15 mouse cellular contexts compared by ENCODE assay signal in the genomic region with DNA sequence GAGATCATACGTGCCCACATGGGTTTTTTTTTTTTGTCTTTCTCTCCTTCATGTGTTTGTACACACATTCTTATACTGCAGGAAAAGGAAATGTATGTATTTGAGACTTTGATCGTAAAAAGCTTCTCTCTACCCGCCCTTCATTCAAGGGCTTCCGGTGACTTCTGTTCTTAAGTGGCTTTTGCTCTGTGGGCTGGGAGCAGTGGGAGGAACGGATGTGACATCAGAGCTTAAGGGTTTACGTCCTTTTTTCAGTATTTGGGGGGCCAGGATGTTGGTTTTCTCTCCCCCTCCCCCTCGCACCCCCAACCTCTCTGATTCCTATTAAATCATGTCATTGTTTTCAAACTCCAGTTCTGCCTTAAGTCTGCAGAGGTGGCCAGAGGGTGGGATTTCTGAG.
A peak's percentile ranks its signal among the peaks of the same experiment; 100 is the strongest.
DNase-seq lines count a peak whose midpoint lies in the region; ATAC-seq and TF ChIP-seq lines count a peak whose summit lies in the region.
"Had no signal": no experiment of that assay in that cellular context is flagged by ENCODE, and none has a peak within 500 bp of the region (broad histone marks: within the 10 kb centered on the region; RNA-seq: fewer than 3 reads in every experiment).

No protein-coding gene starts in this region.

- peaks cover 6% of the 10 kb centered on the region for H3K9me3 ChIP-seq in lung, embryonic 16.5 days (ENCODE audit: control insufficient read depth, low read length)
- H3K9me3 ChIP-seq: forebrain, embryonic 13.5 days; hindbrain, embryonic 15.5 days; neural tube, embryonic 12.5 days had no signal

- H3K4me2 ChIP-seq in lung, embryonic 16.5 days (ENCODE audit: low read depth, low read length) = no peak overlapping the region
- H3K4me2 ChIP-seq: hindbrain, embryonic 15.5 days; neural tube, embryonic 12.5 days had no signal

- TF ChIP-seq POLR2A in lung, adult 2 months (IDR thresholded peaks at IDR 0.05; ENCODE audit: borderline replicate concordance, extremely low read depth, low read depth, low read length) = no peak

- WGBS in lung, embryonic 16.5 days = 34% methylated on average over 7 of the region's 7 CpGs
- 24% methylated on average over 7 of the region's 7 CpGs for whole genome bisulfite sequencing in lung, adult 2 months

- peaks cover 7% of the 10 kb centered on the region for H3K4me1 ChIP-seq in lung, embryonic 16.5 days (replicated peaks; ENCODE audit: control insufficient read depth, insufficient read depth, low read length)
- H3K4me1 ChIP-seq in lung, adult 2 months (ENCODE audit: control insufficient read depth, insufficient read depth, low read length) = peaks cover 2% of the 10 kb centered on the region; the same call in 1 of the 2 replicates

- H3K27ac ChIP-seq in lung, embryonic 16.5 days (ENCODE audit: low read length) = no peak overlapping the region
- H3K27ac ChIP-seq: forebrain, embryonic 13.5 days; hindbrain, embryonic 15.5 days; neural tube, embryonic 12.5 days had no signal

- peaks cover 25% of the 10 kb centered on the region for H3K36me3 ChIP-seq in lung, embryonic 16.5 days (ENCODE audit: control insufficient read depth, insufficient read depth, low read length)
- H3K36me3 ChIP-seq: hindbrain, embryonic 15.5 days had no signal

- no peak overlapping the region for H3K4me3 ChIP-seq in lung, embryonic 16.5 days (ENCODE audit: low read length)
- H3K4me3 ChIP-seq in lung, adult 2 months (replicated peaks; ENCODE audit: extremely low read depth, low read depth, low read length) = no peak overlapping the region
- H3K4me3 ChIP-seq: forebrain, embryonic 13.5 days; hindbrain, embryonic 15.5 days; neural tube, embryonic 12.5 days had no signal

- no peak overlapping the region for H3K9ac ChIP-seq in lung, embryonic 16.5 days (ENCODE audit: low read length)
- H3K9ac ChIP-seq: forebrain, embryonic 13.5 days; hindbrain, embryonic 15.5 days; neural tube, embryonic 12.5 days had no signal

- DNase-seq in lung, adult 2 months = no peak
- peak; percentile 42 to 65 for DNase-seq in CD8-positive naive resting alpha-beta T cell, adult 2 months (ENCODE audit: low read depth in 2 of 2, low spot score in 2 of 2)
- DNase-seq in thymus, postnatal 0 days (ENCODE audit: low spot score) = peak; percentile 88
- no peak for DNase-seq in layer of hippocampus, adult 8-10 months (ENCODE audit: low spot score in 2 of 2)
- no peak for DNase-seq in embryo, embryonic 10.5 days (ENCODE audit: low spot score)
- no peak for DNase-seq in layer of hippocampus, adult 11-12 months (ENCODE audit: low spot score)
- DNase-seq: adrenal gland, postnatal 14 days; cerebellum, postnatal 25 days; lung, postnatal 36 days had no signal

- H3K27me3 ChIP-seq in lung, embryonic 16.5 days (ENCODE audit: control insufficient read depth, insufficient read depth, low read depth, low read length) = no peaks in the 10 kb centered on the region
- H3K27me3 ChIP-seq: hindbrain, embryonic 15.5 days; neural tube, embryonic 12.5 days; Patski had no signal

- ATAC-seq in lung, embryonic 16.5 days (ENCODE audit: low read depth) = peak; percentile 43; the same call in 1 of the 2 replicates
- ATAC-seq in megakaryocyte-erythroid progenitor cell, adult 5-6 weeks (replicated peaks; ENCODE audit: low FRiP score, low TSS enrichment, poor library complexity, severe bottlenecking) = peak; percentile 56; the same call in 1 of the 2 replicates
- ATAC-seq: Patski had no signal

- no peak for TF ChIP-seq CTCF in lung, adult 2 months (IDR thresholded peaks at IDR 0.05; ENCODE audit: insufficient read depth, low read length)

Comparison
In these comparisons a context has a peak if more than half of its experiments do, and no peak if none do; other contexts are left out.
1. DNase-seq: peak in CD8-positive naive resting alpha-beta T cell, adult 2 months (2 of 2) and thymus, postnatal 0 days (single experiment); none in lung, adult 2 months (single experiment), layer of hippocampus, adult 8-10 months (0 of 2), embryo, embryonic 10.5 days (single experiment) and layer of hippocampus, adult 11-12 months (single experiment).